Comparison of ENCODE assay signal across 8 mouse cellular contexts in genomic region chr16:25945151-25945955, GRCm38 (mm10).
DNase-seq lines count a peak whose midpoint lies in the region; ATAC-seq and TF ChIP-seq lines count a peak whose summit lies in the region.

No protein-coding gene starts in this region.

- intact Hi-C loops in left cerebral cortex, adult 2 months (cut with DNase I): no loop called here
- intact Hi-C loops in left cerebral cortex, postnatal 14 days (cut with DNase I): no loop called here

- DNase-seq in adrenal gland, adult 8-10 months: peak; percentile 3
- no peak for DNase-seq in adrenal gland, postnatal 14 days
- no peak for DNase-seq in left cerebral cortex, adult 2 months (ENCODE audit: extremely low spot score in 1 of 2, low spot score in 2 of 2)
- DNase-seq in left cerebral cortex, postnatal 14 days (ENCODE audit: low spot score in 2 of 2): no peak
- peak; percentile 51 for DNase-seq in lung, postnatal 14 days
- no peak for DNase-seq in c-Kit-positive CD71-positive TER-119-positive erythroid progenitor cells, embryonic 14.5 days (ENCODE audit: low spot score)

- peak; percentile 55 for ATAC-seq in forebrain, embryonic 16.5 days
- no peak for ATAC-seq in inflammation-experienced regulatory T-cells, adult 6 months

- WGBS in forebrain, embryonic 16.5 days: 45% methylated on average over 12 of the region's 12 CpGs

- no peaks in the 10 kb centered on the region for H3K9me3 ChIP-seq in forebrain, embryonic 16.5 days (ENCODE audit: control insufficient read depth, low read length)

- H3K4me1 ChIP-seq in forebrain, embryonic 16.5 days (replicated peaks; ENCODE audit: control insufficient read depth, insufficient read depth, low read length): no peaks in the 10 kb centered on the region; the same call in 1 of the 2 replicates

- no peak overlapping the region for H3K9ac ChIP-seq in forebrain, embryonic 16.5 days (replicated peaks; ENCODE audit: low read depth, low read length)

- no peaks in the 10 kb centered on the region for H3K36me3 ChIP-seq in forebrain, embryonic 16.5 days (ENCODE audit: control insufficient read depth, insufficient read depth)

- no peak overlapping the region for H3K4me2 ChIP-seq in forebrain, embryonic 16.5 days (ENCODE audit: low read length)

- H3K4me3 ChIP-seq in left cerebral cortex, adult 2 months: no peak overlapping the region
- H3K4me3 ChIP-seq in forebrain, embryonic 16.5 days (replicated peaks; ENCODE audit: low read length): no peak overlapping the region

- no peak; the same call in 1 of the 2 replicates for TF ChIP-seq CTCF in left cerebral cortex, adult 2 months (IDR thresholded peaks at IDR 0.05)

- H3K27me3 ChIP-seq in forebrain, embryonic 16.5 days (replicated peaks; ENCODE audit: control insufficient read depth, insufficient read depth, low read length): no peaks in the 10 kb centered on the region

- H3K27ac ChIP-seq in left cerebral cortex, adult 2 months: 0 out of 2 replicates have a peak overlapping the region, but pooled peaks have one; percentile 15
- H3K27ac ChIP-seq in forebrain, embryonic 16.5 days (ENCODE audit: low read length): no peak overlapping the region

Comparison
In these comparisons a context has a peak if more than half of its experiments do, and no peak if none do; other contexts are left out.
1. DNase-seq: peak in adrenal gland, adult 8-10 months (single experiment) and lung, postnatal 14 days (single experiment); none in adrenal gland, postnatal 14 days (single experiment), left cerebral cortex, adult 2 months (0 of 2), left cerebral cortex, postnatal 14 days (0 of 2) and c-Kit-positive CD71-positive TER-119-positive erythroid progenitor cells, embryonic 14.5 days (single experiment).